Mouse (Mus musculus): ENCODE measurements around the gene Ncstn. TPM values are rescaled to one million over a fixed set of nuclear protein-coding genes. Genes with fewer than 3 reads are reported as not detected.
A peak's percentile ranks its signal among the peaks of the same experiment; 100 is the strongest.

Gene Ncstn
- polyA plus RNA-seq, 1 experiment from 2014 or later, result 47.8 TPM

GRCm38 (mm10) chr1:172064613-172065141, 17.9 kb downstream of the Ncstn start:
- Histone ChIP-seq H3K27me3 (replicated peaks) (no peaks in the 10 kb centered on the region), H3K27ac (no peak overlapping the region), H3K36me3 (peaks cover 55% of the 10 kb centered on the region), H3K4me2 (no peak overlapping the region), H3K9ac (no peak overlapping the region), H3K4me1 (no peaks in the 10 kb centered on the region), H3K4me3 (no peak overlapping the region), H3K9me3 (replicated peaks) (no peaks in the 10 kb centered on the region)
- ATAC-seq, result no peak
- 85% methylated on average over 13 of the region's 13 CpGs for WGBS (ENCODE audit: insufficient replicate concordance)

- Histone ChIP-seq H3K9me3 (replicated peaks) (no peaks in the 10 kb centered on the region), H3K4me2 (no peak overlapping the region), H3K4me1 (no peaks in the 10 kb centered on the region), H3K4me3 (no peak overlapping the region), H3K9ac (no peak overlapping the region), H3K27ac (no peak overlapping the region), H3K27me3 (replicated peaks) (0 out of 2 replicates have a peak, but pooled peaks cover 5% of the 10 kb centered on the region), H3K36me3 (peaks cover 43% of the 10 kb centered on the region)
- WGBS (ENCODE audit: insufficient replicate concordance), result 59% methylated on average over 4 of the region's 4 CpGs
- ATAC-seq, result no peak
Observed at GRCm38 (mm10) chr1:172063291-172064023, 19.1 kb downstream of the Ncstn start.

DNA sequence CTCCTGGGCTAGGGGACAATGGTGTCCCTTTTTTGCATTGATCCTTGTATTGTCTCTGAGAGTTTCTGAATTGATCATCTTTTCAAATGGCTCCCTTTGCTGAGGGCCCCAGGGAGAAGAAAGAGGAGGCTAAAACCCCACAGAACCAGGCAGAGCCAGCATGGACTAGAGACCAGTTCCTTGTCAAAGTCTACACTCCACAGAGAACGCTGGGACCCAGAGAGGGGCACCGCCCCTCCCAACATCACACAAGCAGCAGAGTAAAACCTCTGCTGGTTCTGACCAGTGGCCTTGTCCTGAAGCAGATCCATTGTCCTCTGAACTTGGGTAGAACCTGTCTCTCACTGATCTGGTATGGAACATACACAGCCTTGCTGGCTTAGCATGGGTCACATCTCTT, 20.5 kb downstream of the Ncstn start:
- Histone ChIP-seq H3K4me1 (no peaks in the 10 kb centered on the region), H3K4me2 (no peak overlapping the region), H3K4me3 (no peak overlapping the region), H3K36me3 (peaks cover 30% of the 10 kb centered on the region), H3K9ac (no peak overlapping the region), H3K9me3 (replicated peaks) (no peaks in the 10 kb centered on the region), H3K27me3 (replicated peaks) (peaks cover 11% of the 10 kb centered on the region), H3K27ac (no peak overlapping the region)
- WGBS (ENCODE audit: insufficient replicate concordance), result 57% methylated on average over 2 of the region's 2 CpGs
- no peak for ATAC-seq

DNA sequence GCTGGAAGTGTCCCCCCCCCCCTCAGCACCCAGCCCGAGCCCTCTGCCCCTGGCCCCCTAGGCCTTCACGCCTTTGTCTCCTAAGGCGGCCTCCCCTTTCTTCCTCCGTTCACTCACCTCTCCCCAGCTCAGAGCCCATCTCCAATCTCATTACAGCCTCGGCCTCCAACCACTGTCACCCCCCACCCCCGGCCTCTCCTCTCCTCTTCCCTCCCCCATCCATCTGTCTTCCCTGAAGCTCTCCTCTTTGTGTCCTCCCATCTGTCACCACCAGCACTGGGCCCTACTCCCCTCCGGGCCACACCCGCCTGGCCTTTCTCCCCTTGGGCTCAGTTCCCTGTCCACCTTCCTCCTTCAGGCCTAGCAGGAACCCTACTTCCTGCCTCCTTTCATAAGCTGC, 21.4 kb downstream of the Ncstn start:
- WGBS (ENCODE audit: insufficient replicate concordance), result 44% methylated on average over 8 of the region's 8 CpGs
- ATAC-seq, result no peak

GRCm38 (mm10) chr1:172060659-172061058, 21.9 kb downstream of the Ncstn start:
- H3K4me2 ChIP-seq, result no peak overlapping the region
- ATAC-seq, result no peak
- no peak overlapping the region for H3K9ac ChIP-seq
- 49% methylated on average over 4 of the region's 4 CpGs for WGBS (ENCODE audit: insufficient replicate concordance)
- H3K36me3 ChIP-seq, result peaks cover 16% of the 10 kb centered on the region
- no peaks in the 10 kb centered on the region for H3K9me3 ChIP-seq (replicated peaks)
- H3K4me1 ChIP-seq, result no peaks in the 10 kb centered on the region
- no peak overlapping the region for H3K4me3 ChIP-seq
- H3K27ac ChIP-seq, result no peak overlapping the region
- H3K27me3 ChIP-seq (replicated peaks), result peaks cover 25% of the 10 kb centered on the region

More for the DNA sequence above, 21.4 kb downstream of the Ncstn start:
- H3K4me2 ChIP-seq, result no peak overlapping the region
- H3K27ac ChIP-seq, result no peak overlapping the region
- no peaks in the 10 kb centered on the region for H3K4me1 ChIP-seq
- H3K36me3 ChIP-seq, result peaks cover 21% of the 10 kb centered on the region
- no peak overlapping the region for H3K4me3 ChIP-seq
- no peaks in the 10 kb centered on the region for H3K9me3 ChIP-seq (replicated peaks)
- H3K9ac ChIP-seq, result no peak overlapping the region
- peaks cover 19% of the 10 kb centered on the region for H3K27me3 ChIP-seq (replicated peaks)

DNA sequence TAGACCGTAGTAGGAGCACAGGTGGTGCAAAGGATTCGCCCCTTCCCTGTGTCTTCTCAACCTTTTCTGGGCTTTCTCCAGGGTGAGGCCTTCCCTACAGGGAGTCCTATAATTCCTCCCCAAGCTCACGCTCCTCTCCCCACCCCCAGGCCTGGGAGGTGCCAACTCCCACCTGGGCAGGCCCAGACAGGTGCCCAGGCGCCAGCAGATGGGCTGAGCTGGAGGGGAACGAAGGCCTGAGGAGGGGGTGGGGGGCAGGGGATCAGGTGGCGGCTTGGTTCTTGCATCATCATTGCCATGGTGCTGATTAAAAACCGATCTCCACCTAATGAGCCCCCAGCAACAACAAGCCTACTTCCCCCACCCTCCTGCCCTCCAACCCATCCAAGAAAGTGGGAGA, 23.7 kb downstream of the Ncstn start:
- Histone ChIP-seq H3K9ac (no peak overlapping the region), H3K27me3 (replicated peaks) (peaks cover 43% of the 10 kb centered on the region), H3K36me3 (no peaks in the 10 kb centered on the region; the same call in 1 of the 2 replicates), H3K4me1 (no peaks in the 10 kb centered on the region), H3K9me3 (replicated peaks) (no peaks in the 10 kb centered on the region), H3K27ac (no peak overlapping the region), H3K4me2 (no peak overlapping the region), H3K4me3 (no peak overlapping the region)
- no peak for ATAC-seq
- 39% methylated on average over 7 of the region's 7 CpGs for WGBS (ENCODE audit: insufficient replicate concordance)

DNA sequence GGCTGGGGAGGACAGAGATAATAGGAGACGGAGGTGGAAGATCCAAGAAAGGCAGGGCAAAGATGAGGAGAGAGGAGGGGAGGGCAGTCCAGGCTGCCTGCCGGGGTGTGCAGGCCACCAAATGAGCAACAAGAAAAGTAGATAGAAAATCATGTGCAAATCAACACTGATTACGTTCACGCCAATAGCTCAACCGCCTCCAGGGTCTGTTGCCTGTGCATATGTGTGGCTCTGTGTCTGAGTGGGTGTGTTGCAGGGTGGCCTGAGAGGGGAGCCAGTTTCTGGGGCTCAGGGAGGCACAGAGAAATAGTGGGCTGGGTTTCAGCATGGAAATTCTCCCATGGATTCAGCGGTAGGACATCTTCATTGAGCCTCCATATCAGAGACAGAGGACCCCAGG, 24.3 kb downstream of the Ncstn start:
- Histone ChIP-seq H3K27ac (no peak overlapping the region), H3K4me1 (no peaks in the 10 kb centered on the region), H3K9me3 (replicated peaks) (no peaks in the 10 kb centered on the region), H3K4me3 (no peak overlapping the region), H3K27me3 (replicated peaks) (peaks cover 48% of the 10 kb centered on the region), H3K36me3 (no peaks in the 10 kb centered on the region), H3K4me2 (no peak overlapping the region), H3K9ac (no peak overlapping the region)
- 58% methylated on average over 6 of the region's 6 CpGs for WGBS (ENCODE audit: insufficient replicate concordance)
- no peak for ATAC-seq

GRCm38 (mm10) chr1:172057491-172057921, 25.1 kb downstream of the Ncstn start, which contains the start of gene Nhlh1:
TSS of gene Nhlh1 (minus strand) at chr1:172057573.
- ATAC-seq, result no peak
- no peak within 1 kb of the TSS for H3K27ac ChIP-seq
- H3K9me3 ChIP-seq (replicated peaks), result no peaks in the 10 kb centered on the region
- H3K4me2 ChIP-seq, result no peak within 1 kb of the TSS
- no peaks in the 10 kb centered on the region for H3K36me3 ChIP-seq
- H3K9ac ChIP-seq, result no peak within 1 kb of the TSS
- no peak within 1 kb of the TSS for H3K4me3 ChIP-seq
- peaks cover 56% of the 10 kb centered on the region for H3K27me3 ChIP-seq (replicated peaks)
- WGBS (ENCODE audit: insufficient replicate concordance), result 39% methylated on average over 2 of the region's 2 CpGs
- H3K4me1 ChIP-seq, result no peaks in the 10 kb centered on the region

DNA sequence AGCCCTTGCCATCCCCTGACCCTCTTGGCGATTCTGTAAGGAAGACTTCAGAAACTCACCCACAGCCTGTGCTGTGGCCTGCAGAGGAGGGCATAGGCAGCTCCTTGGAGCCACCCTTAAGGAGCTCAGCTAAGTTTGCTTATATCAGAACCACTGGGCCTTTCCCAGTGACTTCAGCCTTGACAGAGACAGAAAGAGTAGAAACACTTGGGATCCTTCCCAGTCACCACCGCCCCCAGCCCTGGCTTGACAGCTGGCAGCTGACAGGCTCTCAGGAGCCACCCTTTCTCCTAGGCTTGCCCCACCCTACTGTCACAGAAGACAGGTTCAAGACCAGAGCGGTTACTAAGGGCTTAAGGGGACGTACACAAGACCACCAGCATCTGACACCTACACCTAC, 26.3 kb downstream of the Ncstn start:
- Histone ChIP-seq H3K9me3 (replicated peaks) (no peaks in the 10 kb centered on the region), H3K4me1 (no peaks in the 10 kb centered on the region), H3K4me2 (no peak overlapping the region), H3K36me3 (no peaks in the 10 kb centered on the region), H3K27ac (no peak overlapping the region), H3K27me3 (replicated peaks) (peaks cover 68% of the 10 kb centered on the region), H3K4me3 (no peak overlapping the region), H3K9ac (no peak overlapping the region)
- WGBS (ENCODE audit: insufficient replicate concordance), result 63% methylated on average over 4 of the region's 4 CpGs
- no peak for ATAC-seq

- Histone ChIP-seq H3K4me1 (peaks cover 4% of the 10 kb centered on the region; the same call in 1 of the 2 replicates), H3K4me2 (peak overlapping the region; percentile 51), H3K9ac (no peak overlapping the region), H3K4me3 (peak overlapping the region; percentile 22), H3K27ac (no peak overlapping the region), H3K36me3 (no peaks in the 10 kb centered on the region), H3K9me3 (replicated peaks) (no peaks in the 10 kb centered on the region), H3K27me3 (replicated peaks) (peaks cover 86% of the 10 kb centered on the region)
- ATAC-seq, result no peak
- 7% methylated on average over 42 of the region's 42 CpGs for WGBS (ENCODE audit: insufficient replicate concordance)
Observed at GRCm38 (mm10) chr1:172053541-172054440, 28.8 kb downstream of the Ncstn start.

DNA sequence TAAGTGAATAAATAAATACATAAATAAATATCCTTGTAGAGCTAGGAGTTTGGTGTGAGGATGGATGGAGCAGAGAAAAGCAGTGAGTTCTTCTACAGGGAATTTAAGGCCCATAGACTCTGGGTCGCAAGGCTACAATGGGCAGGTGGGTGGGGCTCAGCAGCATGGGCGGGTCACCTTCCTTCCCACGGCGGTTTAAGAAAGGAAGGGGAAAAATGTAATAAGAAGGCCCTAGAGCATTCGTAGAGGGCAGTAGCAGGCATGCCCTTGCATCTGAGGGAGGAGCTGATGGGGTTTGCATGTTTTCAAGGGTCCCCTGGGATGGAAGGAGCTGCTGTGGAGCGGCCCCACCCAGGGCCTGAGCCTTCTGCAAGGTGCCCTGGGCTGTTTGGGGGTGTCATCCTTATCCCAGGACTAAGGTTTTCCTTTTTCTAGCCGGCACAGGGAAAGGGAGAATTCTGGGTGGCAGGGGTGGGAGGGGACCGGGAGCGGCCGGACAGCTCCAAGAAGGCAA, 29.8 kb downstream of the Ncstn start:
- ATAC-seq, result no peak
- 14% methylated on average over 10 of the region's 10 CpGs for WGBS (ENCODE audit: insufficient replicate concordance)

More for the DNA sequence above, 29.8 kb downstream of the Ncstn start:
- Histone ChIP-seq H3K4me3 (no peak overlapping the region), H3K9me3 (replicated peaks) (no peaks in the 10 kb centered on the region), H3K9ac (no peak overlapping the region), H3K36me3 (no peaks in the 10 kb centered on the region), H3K4me1 (peaks cover 4% of the 10 kb centered on the region; the same call in 1 of the 2 replicates), H3K27ac (no peak overlapping the region), H3K27me3 (replicated peaks) (peaks cover 85% of the 10 kb centered on the region), H3K4me2 (no peak overlapping the region)

All from liver, embryonic 12.5 days (tissue).